30 mouse cellular contexts compared by ENCODE assay signal in the genomic region with DNA sequence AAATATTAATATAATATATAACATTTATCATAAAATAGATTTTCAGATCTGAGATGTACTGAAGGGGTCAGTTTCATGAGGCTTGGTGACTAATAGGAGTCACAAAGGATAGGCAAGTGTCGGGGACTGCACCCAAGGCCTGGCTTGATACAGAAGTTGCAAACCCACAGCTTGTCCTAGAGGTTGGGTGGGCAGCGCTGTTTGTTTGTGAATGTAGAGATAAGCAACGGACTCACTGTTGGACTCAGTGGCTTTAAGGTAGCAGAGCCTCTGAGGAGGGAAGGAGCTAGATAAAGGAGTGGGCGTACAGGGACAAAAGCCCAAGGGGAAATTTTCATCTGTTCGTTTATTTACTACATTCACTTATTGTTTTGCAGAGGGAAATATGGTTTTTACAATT. TPM values are rescaled to one million over a fixed set of nuclear protein-coding genes. Genes with fewer than 3 reads are reported as not detected.
A peak's percentile ranks its signal among the peaks of the same experiment; 100 is the strongest.
DNase-seq lines count a peak whose midpoint lies in the region; ATAC-seq and TF ChIP-seq lines count a peak whose summit lies in the region.
"Had no signal": no experiment of that assay in that cellular context is flagged by ENCODE, and none has a peak within 500 bp of the region (broad histone marks: within the 10 kb centered on the region; RNA-seq: fewer than 3 reads in every experiment).

No protein-coding gene starts in this region.

- H3K9ac ChIP-seq in liver, embryonic 11.5 days (ENCODE audit: low read depth, low read length) = no peak overlapping the region
- no peak overlapping the region for H3K9ac ChIP-seq in liver, embryonic 16.5 days (ENCODE audit: low read depth, low read length)
- no peak overlapping the region for H3K9ac ChIP-seq in forebrain, postnatal 0 days
- H3K9ac ChIP-seq in midbrain, embryonic 15.5 days = no peak overlapping the region
- H3K9ac ChIP-seq: forebrain, embryonic 15.5 days; heart, embryonic 13.5 days; hindbrain, embryonic 14.5 days; neural tube, embryonic 12.5 days had no signal

- H3K36me3 ChIP-seq in erythroblast, embryonic 14.5 days (ENCODE audit: control insufficient read depth) = no peaks in the 10 kb centered on the region
- H3K36me3 ChIP-seq in G1E (replicated peaks) = peaks cover 19% of the 10 kb centered on the region
- H3K36me3 ChIP-seq in liver, embryonic 11.5 days (ENCODE audit: control insufficient read depth, insufficient read depth, low read length) = no peaks in the 10 kb centered on the region
- no peaks in the 10 kb centered on the region for H3K36me3 ChIP-seq in liver, embryonic 16.5 days (ENCODE audit: control insufficient read depth, insufficient read depth)
- no peaks in the 10 kb centered on the region for H3K36me3 ChIP-seq in forebrain, postnatal 0 days (ENCODE audit: insufficient read depth)
- no peaks in the 10 kb centered on the region for H3K36me3 ChIP-seq in midbrain, embryonic 15.5 days (replicated peaks)
- H3K36me3 ChIP-seq: forebrain, embryonic 10.5 days; forebrain, embryonic 15.5 days; heart, embryonic 13.5 days; midbrain, embryonic 10.5 days; neural tube, embryonic 12.5 days had no signal

- H3K27me3 ChIP-seq in erythroblast, embryonic 14.5 days (ENCODE audit: control insufficient read depth) = no peaks in the 10 kb centered on the region
- no peaks in the 10 kb centered on the region; the same call in 1 of the 2 replicates for H3K27me3 ChIP-seq in G1E (ENCODE audit: insufficient read depth, low read length)
- H3K27me3 ChIP-seq in liver, embryonic 11.5 days (replicated peaks; ENCODE audit: control insufficient read depth, insufficient read depth, low read length) = no peaks in the 10 kb centered on the region
- H3K27me3 ChIP-seq in liver, embryonic 16.5 days (ENCODE audit: control insufficient read depth, insufficient read depth, low read depth, low read length) = no peaks in the 10 kb centered on the region
- no peaks in the 10 kb centered on the region for H3K27me3 ChIP-seq in forebrain, postnatal 0 days (ENCODE audit: insufficient read depth, low read length)
- no peaks in the 10 kb centered on the region for H3K27me3 ChIP-seq in midbrain, embryonic 15.5 days (replicated peaks)
- H3K27me3 ChIP-seq: forebrain, embryonic 15.5 days; heart, embryonic 13.5 days; neural tube, embryonic 12.5 days had no signal

- H3K4me2 ChIP-seq in liver, embryonic 11.5 days = peak overlapping the region; percentile 62
- peak overlapping the region; percentile 43 for H3K4me2 ChIP-seq in liver, embryonic 16.5 days (ENCODE audit: low read depth, low read length)
- H3K4me2 ChIP-seq in forebrain, postnatal 0 days (ENCODE audit: low read depth) = no peak overlapping the region
- H3K4me2 ChIP-seq in midbrain, embryonic 15.5 days = no peak overlapping the region
- H3K4me2 ChIP-seq: forebrain, embryonic 15.5 days; heart, embryonic 13.5 days; hindbrain, embryonic 14.5 days; neural tube, embryonic 12.5 days had no signal

- no peak for TF ChIP-seq CTCF in G1E (IDR thresholded peaks at IDR 0.05; ENCODE audit: low read depth, low read length)
- TF ChIP-seq CTCF in forebrain, postnatal 0 days (IDR thresholded peaks at IDR 0.05; ENCODE audit: low read depth) = no peak

- H3K4me3 ChIP-seq in erythroblast, embryonic 14.5 days (replicated peaks) = peak overlapping the region; percentile 10
- peak overlapping the region; percentile 67 for H3K4me3 ChIP-seq in G1E (ENCODE audit: low read depth, low read length)
- peak overlapping the region; percentile 32 for H3K4me3 ChIP-seq in liver, embryonic 11.5 days (ENCODE audit: low read depth, low read length)
- H3K4me3 ChIP-seq in liver, embryonic 16.5 days (ENCODE audit: low read depth, low read length) = peak overlapping the region; percentile 28
- no peak overlapping the region for H3K4me3 ChIP-seq in forebrain, postnatal 0 days (ENCODE audit: low read depth, low read length)
- H3K4me3 ChIP-seq in midbrain, embryonic 15.5 days = no peak overlapping the region
- H3K4me3 ChIP-seq: forebrain, embryonic 10.5 days; forebrain, embryonic 15.5 days; gastrocnemius, adult 2 months; heart, embryonic 13.5 days; midbrain, embryonic 10.5 days; neural tube, embryonic 12.5 days had no signal

- ATAC-seq in erythroblast, adult 5-6 weeks (replicated peaks; ENCODE audit: low FRiP score, poor library complexity, severe bottlenecking) = no peak
- ATAC-seq in G1E (ENCODE audit: extremely low read depth, insufficient number of reproducible peaks, low FRiP score, poor library complexity, severe bottlenecking) = 0 out of 2 replicates have a peak, but pooled peaks have one; percentile 15
- peak; percentile 91 for ATAC-seq in liver, embryonic 11.5 days (replicated peaks; ENCODE audit: low FRiP score)
- peak; percentile 55; the same call in 1 of the 2 replicates for ATAC-seq in liver, embryonic 16.5 days (ENCODE audit: low read depth)
- ATAC-seq in forebrain, postnatal 0 days = no peak
- ATAC-seq in midbrain, embryonic 15.5 days (replicated peaks) = no peak
- ATAC-seq: forebrain, embryonic 15.5 days; inflammation-experienced regulatory T-cells, adult 6 months; lung, postnatal 0 days; midbrain, embryonic 16.5 days had no signal

- peak; percentile 31 for DNase-seq in G1E (ENCODE audit: low spot score)
- no peak for DNase-seq in liver, embryonic 11.5 days (ENCODE audit: low spot score)
- DNase-seq in forebrain, postnatal 0 days = no peak
- DNase-seq in lung, postnatal 10 days = no peak
- DNase-seq: adrenal gland, postnatal 14 days; cerebellum, adult 18-20 months; cerebellum, postnatal 10 days; gastrocnemius, adult 2 months; gastrocnemius, postnatal 36 days; heart, postnatal 10 days; kidney, adult 2 months; kidney, postnatal 4 days; lung, adult 18-20 months; right cerebral cortex, postnatal 4 days; thymus, postnatal 14 days had no signal

- H3K9me3 ChIP-seq in erythroblast, embryonic 14.5 days (ENCODE audit: control insufficient read depth, low read length) = no peaks in the 10 kb centered on the region
- 0 out of 2 replicates have a peak, but pooled peaks cover 3% of the 10 kb centered on the region for H3K9me3 ChIP-seq in G1E (replicated peaks)
- no peaks in the 10 kb centered on the region for H3K9me3 ChIP-seq in liver, embryonic 11.5 days (ENCODE audit: control insufficient read depth, low read length)
- H3K9me3 ChIP-seq in liver, embryonic 16.5 days (replicated peaks; ENCODE audit: control insufficient read depth, low read length) = no peaks in the 10 kb centered on the region
- no peaks in the 10 kb centered on the region for H3K9me3 ChIP-seq in forebrain, postnatal 0 days (ENCODE audit: low read length)
- no peaks in the 10 kb centered on the region for H3K9me3 ChIP-seq in midbrain, embryonic 15.5 days
- H3K9me3 ChIP-seq: forebrain, embryonic 10.5 days; forebrain, embryonic 15.5 days; heart, embryonic 13.5 days; midbrain, embryonic 10.5 days; neural tube, embryonic 12.5 days had no signal

- H3K27ac ChIP-seq in liver, embryonic 11.5 days (ENCODE audit: low read depth, low read length) = peak overlapping the region; percentile 13; the same call in 1 of the 2 replicates
- H3K27ac ChIP-seq in liver, embryonic 16.5 days (ENCODE audit: low read length) = peak overlapping the region; percentile 37; the same call in 1 of the 2 replicates
- H3K27ac ChIP-seq in forebrain, postnatal 0 days (ENCODE audit: low read depth, low read length) = no peak overlapping the region
- no peak overlapping the region for H3K27ac ChIP-seq in midbrain, embryonic 15.5 days
- H3K27ac ChIP-seq: forebrain, embryonic 10.5 days; forebrain, embryonic 15.5 days; gastrocnemius, adult 2 months; heart, embryonic 13.5 days; hindbrain, embryonic 14.5 days; kidney, postnatal 0 days; macrophage; midbrain, embryonic 10.5 days; neural tube, embryonic 12.5 days had no signal

- H3K4me1 ChIP-seq in erythroblast, embryonic 14.5 days (ENCODE audit: control insufficient read depth) = peaks cover 15% of the 10 kb centered on the region
- peaks cover 47% of the 10 kb centered on the region for H3K4me1 ChIP-seq in G1E (ENCODE audit: insufficient read depth, low read depth, low read length)
- H3K4me1 ChIP-seq in liver, embryonic 11.5 days (replicated peaks; ENCODE audit: control insufficient read depth, insufficient read depth, low read length) = no peaks in the 10 kb centered on the region
- H3K4me1 ChIP-seq in liver, embryonic 16.5 days (ENCODE audit: control insufficient read depth, low read depth, low read length) = no peaks in the 10 kb centered on the region; the same call in 1 of the 2 replicates
- H3K4me1 ChIP-seq in forebrain, postnatal 0 days (ENCODE audit: insufficient read depth) = no peaks in the 10 kb centered on the region
- H3K4me1 ChIP-seq in midbrain, embryonic 15.5 days = 0 out of 2 replicates have a peak, but pooled peaks cover 2% of the 10 kb centered on the region
- H3K4me1 ChIP-seq: forebrain, embryonic 10.5 days; forebrain, embryonic 15.5 days; heart, embryonic 13.5 days; midbrain, embryonic 10.5 days; neural tube, embryonic 12.5 days had no signal

- 44% methylated on average over 5 of the region's 5 CpGs for WGBS in liver, embryonic 11.5 days
- WGBS in liver, embryonic 16.5 days (ENCODE audit: insufficient replicate concordance) = 19% methylated on average over 5 of the region's 5 CpGs
- WGBS in forebrain, postnatal 0 days = 83% methylated on average over 5 of the region's 5 CpGs
- 88% methylated on average over 5 of the region's 5 CpGs for WGBS in midbrain, embryonic 15.5 days

RNA-seq across cellular contexts. Expression of a gene that starts 48.7 kb away (rescaled TPM):
- not detected in 2 replicates for polyA plus RNA-seq in erythroblast, embryonic 14.5 days (2012)
- 0.77 and 5.6 TPM in 2 replicates for total RNA-seq in erythroblast, adult 5-6 weeks (2015; ENCODE audit: low replicate concordance)
- 2.2 and 2.5 TPM in 2 replicates for total RNA-seq in erythroblast, adult 5-6 weeks (2017; ENCODE audit: low replicate concordance)
- total RNA-seq in G1E (2014; fragmentation: Nextera tagmentation) = not detected in 2 replicates
- total RNA-seq in G1E (2017) = 0.06 and 0.16 TPM in 2 replicates
- 0.02 TPM in 1 of 2 replicates, not detected in the other for polyA plus RNA-seq in G1E (2012)
- 2.5 and 2.8 TPM in 2 replicates for polyA plus RNA-seq in liver, embryonic 11.5 days (2014; fragmentation: Nextera tagmentation; extraction: Ambion mirVana)
- 0.43 and 0.60 TPM in 2 replicates for polyA plus RNA-seq in liver, embryonic 16.5 days (2015; fragmentation: Nextera tagmentation; extraction: Ambion mirVana)
- 9.5 and 12.8 TPM in 2 replicates for total RNA-seq in forebrain, postnatal 0 days (2014; rRNA removed)
- polyA plus RNA-seq in forebrain, postnatal 0 days (2015; fragmentation: Nextera tagmentation; extraction: Ambion mirVana) = 4.8 and 5.6 TPM in 2 replicates
- polyA plus RNA-seq in midbrain, embryonic 15.5 days (2015; fragmentation: Nextera tagmentation; extraction: Ambion mirVana) = 5.6 and 6.2 TPM in 2 replicates

Comparison
In these comparisons a context has a peak if more than half of its experiments do, and no peak if none do; other contexts are left out.
1. H3K4me3 ChIP-seq: peak in erythroblast, embryonic 14.5 days (single experiment), G1E (single experiment), liver, embryonic 11.5 days (single experiment) and liver, embryonic 16.5 days (single experiment); none in forebrain, postnatal 0 days (single experiment) and midbrain, embryonic 15.5 days (single experiment).
2. ATAC-seq: peak in G1E (single experiment), liver, embryonic 11.5 days (single experiment) and liver, embryonic 16.5 days (single experiment); none in erythroblast, adult 5-6 weeks (single experiment), forebrain, postnatal 0 days (single experiment) and midbrain, embryonic 15.5 days (single experiment).
3. H3K27ac ChIP-seq: peak in liver, embryonic 11.5 days (single experiment) and liver, embryonic 16.5 days (single experiment); none in forebrain, postnatal 0 days (single experiment) and midbrain, embryonic 15.5 days (single experiment).
4. H3K4me2 ChIP-seq: peak in liver, embryonic 11.5 days (single experiment) and liver, embryonic 16.5 days (single experiment); none in forebrain, postnatal 0 days (single experiment) and midbrain, embryonic 15.5 days (single experiment).